Mouse (Mus musculus): ENCODE measurements around the gene Rgs8.

DNA sequence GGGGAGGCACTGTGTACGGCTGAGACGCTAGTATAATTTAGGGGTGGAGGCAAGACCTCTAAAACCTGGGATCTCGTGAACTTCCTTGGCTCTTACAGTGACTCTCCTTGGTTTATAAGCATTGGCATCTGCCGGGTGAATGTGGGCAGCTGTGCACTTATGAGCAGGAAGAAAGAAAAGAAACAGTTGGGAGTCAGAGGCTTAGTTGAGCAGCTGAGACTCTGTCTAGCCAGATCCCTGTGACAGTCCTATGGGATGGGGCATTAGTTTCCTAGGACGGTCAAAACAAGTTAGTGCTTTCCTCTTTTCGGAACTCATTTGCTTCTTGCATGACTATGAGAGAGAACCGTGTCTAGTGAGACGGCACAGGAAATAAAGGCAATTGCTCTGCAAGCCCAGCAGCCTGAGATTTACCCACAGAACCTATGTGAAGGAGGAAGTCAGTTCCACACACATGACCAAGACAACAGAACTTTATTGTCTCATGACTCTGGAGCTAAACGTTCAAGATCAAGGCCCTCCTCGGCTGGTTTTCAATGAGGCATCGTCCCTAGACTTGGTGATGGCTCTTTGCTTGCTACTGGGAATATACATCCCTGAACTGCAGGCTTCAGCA lies 47.7 kb downstream of the Rgs8 start:
- TF ChIP-seq TCF12 (IDR thresholded peaks at IDR 0.05; ENCODE audit: insufficient read depth, poor library complexity, severe bottlenecking): peak; percentile 33
- TF ChIP-seq POLR2A (IDR thresholded peaks at IDR 0.05; ENCODE audit: insufficient read length, low read depth): no peak
- no peak for TF ChIP-seq USF1 (IDR thresholded peaks at IDR 0.05; ENCODE audit: low read depth)
- TF ChIP-seq MAX (IDR thresholded peaks at IDR 0.05; ENCODE audit: low read depth): no peak
- no peak for TF ChIP-seq MYOD1 (IDR thresholded peaks at IDR 0.05; ENCODE audit: control insufficient read depth in 1 of 3, insufficient read length in 2 of 3, low read depth in 2 of 3)
- TF ChIP-seq POLR2AphosphoS2 (IDR thresholded peaks at IDR 0.05; ENCODE audit: insufficient read length, low read depth): no peak
- no peak for TF ChIP-seq E2F4 (IDR thresholded peaks at IDR 0.05; ENCODE audit: insufficient read depth)
- no peak for TF ChIP-seq CEBPB (IDR thresholded peaks at IDR 0.05; ENCODE audit: insufficient read depth, poor library complexity, severe bottlenecking)
- no peak for TF ChIP-seq REST (IDR thresholded peaks at IDR 0.05; ENCODE audit: insufficient read depth, insufficient read length)
- TF ChIP-seq MYOG (IDR thresholded peaks at IDR 0.05; ENCODE audit: control insufficient read depth in 1 of 3, insufficient read depth in 1 of 3, insufficient read length in 2 of 3, low read depth in 2 of 3): peak in 1 of 3 experiments; percentile 29
